Mouse (Mus musculus): ENCODE results near the gene Dlgap1.

Dlgap1 gene

DNA sequence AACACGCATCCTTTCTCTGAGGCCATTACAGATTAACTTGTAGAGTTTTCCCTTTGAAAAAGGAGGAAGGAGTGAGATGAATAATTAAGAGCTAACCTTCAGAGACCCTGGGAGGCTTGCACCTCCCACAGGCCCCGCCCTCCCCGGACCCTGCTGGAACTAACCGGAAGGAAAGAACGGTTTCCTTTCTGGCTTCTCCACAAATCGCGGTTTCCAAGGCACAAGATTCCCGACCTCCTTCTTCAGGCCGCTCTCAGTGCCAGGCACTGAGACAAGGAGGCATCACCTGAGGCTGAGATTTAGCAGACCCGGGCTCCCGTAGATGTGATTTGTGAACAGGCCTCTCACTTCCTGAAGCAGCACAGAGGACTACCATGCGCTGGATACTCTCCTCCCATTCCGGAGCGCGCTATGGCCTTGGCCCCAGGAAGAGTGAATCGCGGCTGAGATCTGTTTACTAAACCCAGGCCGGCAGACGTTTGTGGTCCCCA, 782.3 kb downstream of the Dlgap1 start:
- no peak for DNase-seq (ENCODE audit: extremely low spot score, low read depth, low spot score)

DNA sequence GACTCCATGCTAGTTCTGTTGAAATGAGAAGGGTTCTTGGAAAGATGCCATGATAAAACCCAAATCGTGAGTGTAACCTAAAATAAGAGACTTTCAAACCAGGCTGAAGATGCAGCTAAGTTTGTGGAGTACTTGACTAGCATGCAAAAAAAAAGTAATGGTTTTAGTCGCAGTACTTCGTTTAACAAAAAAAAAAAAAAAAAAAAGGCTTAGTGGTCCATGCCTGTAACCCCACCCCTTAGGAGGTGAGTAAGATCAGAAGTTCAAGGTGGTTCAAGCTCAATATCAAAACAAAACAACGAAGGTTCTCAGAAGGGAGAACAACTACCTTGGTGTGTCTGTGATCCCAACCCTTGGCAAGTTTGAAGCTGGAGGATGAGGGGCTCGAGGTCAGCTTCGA, 782.8 kb downstream of the Dlgap1 start:
- no peak for DNase-seq (ENCODE audit: extremely low spot score, low read depth, low spot score)

DNA sequence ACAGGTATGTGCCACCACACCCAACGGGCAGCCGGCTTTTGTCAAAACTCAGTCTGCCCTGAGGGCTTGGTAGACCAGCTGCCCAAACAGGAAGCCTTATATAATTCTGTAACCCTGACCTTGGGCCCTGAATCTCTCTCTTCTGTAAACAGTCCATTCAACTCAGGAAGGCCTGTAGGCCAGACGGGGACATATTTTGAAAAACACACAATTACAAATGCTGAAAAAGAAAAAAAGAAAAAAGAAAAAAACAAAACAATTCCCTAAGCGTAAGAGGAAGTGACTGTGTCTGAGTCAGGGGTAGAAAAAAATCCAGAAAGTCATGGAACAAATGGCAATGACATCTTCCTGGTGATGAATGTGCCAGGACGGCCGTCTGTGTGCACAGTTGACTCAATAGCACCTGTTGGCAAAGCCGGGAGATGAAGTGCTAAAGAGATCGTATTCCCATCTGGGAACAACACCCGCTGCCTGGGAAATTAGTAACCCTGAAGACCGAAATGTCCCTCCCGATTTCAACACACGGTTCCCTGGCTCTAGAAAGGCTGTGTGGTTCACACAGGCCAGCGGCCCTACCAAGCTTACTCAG, 784.7 kb downstream of the Dlgap1 start:
- DNase-seq (ENCODE audit: extremely low spot score, low read depth, low spot score) = no peak

DNA sequence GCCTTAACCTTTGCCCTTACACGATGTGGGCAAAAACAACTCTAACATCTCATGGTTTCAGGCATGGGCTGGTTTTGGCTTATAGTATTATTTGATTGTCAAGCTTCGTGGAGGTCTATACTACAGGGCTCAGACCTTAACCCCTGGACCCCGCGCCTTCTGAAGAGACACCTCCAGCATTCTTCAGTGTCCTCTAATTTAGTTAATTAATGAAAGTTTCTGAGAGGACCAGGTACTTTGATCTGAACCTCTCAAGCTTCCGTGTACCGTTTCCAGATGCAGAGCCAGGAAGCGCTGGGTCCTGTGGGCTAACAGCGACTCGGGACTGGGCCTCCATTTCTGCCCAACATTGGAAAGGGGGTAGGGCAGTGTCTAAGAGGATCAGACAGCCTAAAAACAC, 785.2 kb downstream of the Dlgap1 start:
- no peak for DNase-seq (ENCODE audit: extremely low spot score, low read depth, low spot score)

DNA sequence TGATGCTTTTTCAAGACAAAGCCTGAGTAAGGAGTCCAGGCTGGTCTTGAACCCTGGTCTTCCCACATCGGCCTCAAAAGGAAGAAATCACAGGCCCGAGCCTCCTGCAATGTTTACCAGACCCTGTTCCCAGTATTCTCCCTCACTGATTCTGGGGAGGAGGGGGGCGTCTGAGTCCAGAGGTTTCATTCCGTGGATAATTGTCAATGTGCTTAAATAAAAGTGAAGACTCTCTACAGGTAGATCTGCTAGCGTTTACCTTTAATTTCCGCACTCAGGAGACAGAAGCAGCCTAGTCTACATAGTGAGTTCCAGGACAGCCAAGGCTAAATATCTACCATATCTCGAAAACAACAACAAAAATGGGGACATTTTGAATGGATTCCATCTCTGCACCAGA, 785.8 kb downstream of the Dlgap1 start:
- no peak for DNase-seq (ENCODE audit: extremely low spot score, low read depth, low spot score)

DNA sequence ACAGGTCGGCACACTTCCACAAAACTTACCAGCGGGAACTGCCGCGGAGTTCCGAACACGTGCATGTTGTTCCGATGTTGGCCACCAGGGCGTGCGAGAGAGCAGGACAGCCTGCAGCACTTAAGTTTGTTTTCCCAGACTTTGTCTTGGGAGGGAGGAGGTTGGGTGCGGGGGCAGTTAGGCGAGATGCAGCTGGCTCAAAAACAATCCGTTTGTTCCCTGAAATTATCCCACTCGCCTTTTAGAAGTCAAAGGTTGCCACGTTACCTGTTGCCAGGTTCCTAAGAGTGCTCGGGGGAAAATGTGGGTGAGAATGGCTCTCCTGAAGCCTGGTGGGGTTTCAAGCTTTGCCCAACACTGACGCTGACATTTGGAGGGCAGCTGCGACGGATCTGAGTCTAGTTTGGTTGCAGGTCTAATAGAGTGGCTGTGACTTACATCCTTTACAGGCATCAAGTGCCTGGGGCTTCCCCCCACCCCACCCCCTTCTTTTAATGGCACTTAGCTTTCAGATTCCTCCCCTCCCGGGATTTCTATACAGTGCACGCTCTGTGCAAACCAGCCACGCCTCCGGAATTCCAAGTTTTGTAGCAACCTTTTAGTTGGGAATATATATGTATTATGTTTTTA, 786.3 kb downstream of the Dlgap1 start:
- peak; percentile 84 for DNase-seq (ENCODE audit: extremely low spot score, low read depth, low spot score)

DNA sequence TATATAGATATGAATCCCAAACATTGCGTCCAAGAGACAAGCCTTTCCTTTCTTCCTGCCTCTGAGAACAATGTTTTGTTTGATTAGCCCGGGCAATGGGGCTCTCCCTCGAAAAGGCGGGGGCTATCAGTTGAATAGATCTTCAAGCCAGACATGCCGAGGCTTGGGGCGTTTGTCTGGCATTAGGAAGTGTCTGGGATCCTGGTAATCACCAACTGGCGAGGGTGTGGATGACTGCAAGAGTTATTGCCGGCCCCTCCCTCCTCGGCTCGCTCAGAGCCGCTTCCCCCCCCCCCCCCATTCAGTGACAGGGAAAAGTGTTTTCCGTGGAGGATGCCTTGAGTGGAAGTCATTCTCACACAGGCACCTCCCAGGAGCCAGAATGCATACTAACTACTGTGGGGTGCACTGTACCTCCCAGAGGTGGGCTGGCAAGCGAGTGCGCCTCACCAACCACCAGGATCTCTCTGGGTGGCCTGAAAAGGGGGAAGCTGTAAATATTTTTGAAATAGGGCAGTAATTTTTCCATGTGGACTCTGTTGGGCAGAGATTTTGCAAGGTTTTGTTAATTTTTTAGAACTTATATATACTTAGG, 786.9 kb downstream of the Dlgap1 start:
- DNase-seq (ENCODE audit: extremely low spot score, low read depth, low spot score) = no peak

DNA sequence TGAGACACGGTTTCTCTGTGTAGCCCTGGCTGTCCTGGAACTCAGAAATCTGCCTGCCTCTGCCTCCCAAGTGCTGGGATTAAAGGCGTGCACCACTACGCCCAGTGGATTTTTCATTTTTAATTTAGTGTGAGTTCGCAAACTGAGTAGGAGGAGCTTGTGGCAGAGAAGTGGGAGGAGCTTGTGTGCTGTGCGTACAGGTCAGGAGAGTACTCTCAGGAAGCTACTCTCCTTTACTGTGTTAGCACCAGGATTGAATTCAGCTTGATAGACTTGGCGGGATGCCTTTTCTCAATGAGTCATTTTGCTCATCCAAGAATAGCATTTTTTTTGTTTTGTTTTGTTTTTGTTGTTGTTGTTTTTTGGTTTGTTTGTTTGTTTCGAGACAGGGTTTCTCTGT, 793.1 kb downstream of the Dlgap1 start:
- no peak for DNase-seq (ENCODE audit: extremely low spot score, low read depth, low spot score)

DNA sequence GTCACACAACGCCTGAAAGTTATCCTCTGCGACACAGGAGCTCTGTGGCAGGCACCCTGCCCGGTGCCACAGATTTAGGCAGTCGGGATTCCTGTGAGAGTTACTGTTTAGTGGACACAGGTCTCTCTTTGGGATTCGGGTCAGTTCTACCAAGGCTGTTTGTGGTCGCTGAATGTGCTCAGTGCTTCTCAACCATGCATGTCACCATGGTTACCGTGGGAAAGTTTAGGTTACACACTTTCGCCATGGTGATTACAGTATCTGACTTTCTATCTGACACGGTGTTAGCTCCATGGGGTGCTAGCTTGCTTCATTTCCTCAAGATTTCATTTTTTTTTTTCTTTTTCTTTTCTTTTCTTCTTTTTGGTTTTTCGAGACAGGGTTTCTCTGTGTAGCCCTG, 793.8 kb downstream of the Dlgap1 start:
- DNase-seq (ENCODE audit: extremely low spot score, low read depth, low spot score) = no peak

DNA sequence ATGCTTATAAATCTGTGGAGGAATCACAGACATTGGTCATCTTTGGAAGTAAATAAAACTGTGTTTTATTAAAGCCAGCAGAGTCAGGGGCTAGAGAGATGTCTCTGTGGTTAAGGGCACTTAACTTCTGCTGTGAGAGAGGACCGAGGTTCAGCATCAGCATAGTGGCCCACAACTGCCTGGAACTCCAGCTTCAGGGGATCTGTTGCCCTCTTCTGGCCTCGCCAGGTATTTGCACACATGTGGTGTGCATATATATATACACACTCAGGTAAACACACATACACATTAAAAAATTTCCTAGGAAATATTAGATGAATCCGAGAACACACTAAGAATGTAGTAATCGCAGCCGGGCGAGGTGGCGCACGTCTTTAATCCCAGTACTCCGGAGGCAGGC, 796.5 kb downstream of the Dlgap1 start:
- no peak for DNase-seq (ENCODE audit: extremely low spot score, low read depth, low spot score)

DNA sequence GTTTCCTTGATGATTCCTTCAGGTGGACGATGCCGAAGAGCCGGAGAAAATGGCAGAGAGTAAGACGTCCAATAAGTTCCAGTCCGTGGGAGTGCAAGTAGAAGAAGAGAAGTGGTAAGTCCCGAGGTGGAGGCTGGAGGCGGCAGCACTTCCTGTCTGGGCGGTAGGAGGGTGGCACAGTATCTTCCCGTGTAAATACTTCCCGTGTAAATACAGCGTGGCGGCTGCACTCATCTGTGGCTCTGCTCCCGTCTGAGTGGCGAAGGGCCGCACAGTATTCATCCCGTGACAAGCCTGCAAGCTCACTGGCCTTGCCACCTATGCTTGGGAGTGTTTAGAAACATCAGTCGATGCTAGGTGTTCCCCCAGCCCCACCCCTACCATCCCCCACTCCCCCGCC, 797.1 kb downstream of the Dlgap1 start:
- DNase-seq (ENCODE audit: extremely low spot score, low read depth, low spot score) = no peak

DNA sequence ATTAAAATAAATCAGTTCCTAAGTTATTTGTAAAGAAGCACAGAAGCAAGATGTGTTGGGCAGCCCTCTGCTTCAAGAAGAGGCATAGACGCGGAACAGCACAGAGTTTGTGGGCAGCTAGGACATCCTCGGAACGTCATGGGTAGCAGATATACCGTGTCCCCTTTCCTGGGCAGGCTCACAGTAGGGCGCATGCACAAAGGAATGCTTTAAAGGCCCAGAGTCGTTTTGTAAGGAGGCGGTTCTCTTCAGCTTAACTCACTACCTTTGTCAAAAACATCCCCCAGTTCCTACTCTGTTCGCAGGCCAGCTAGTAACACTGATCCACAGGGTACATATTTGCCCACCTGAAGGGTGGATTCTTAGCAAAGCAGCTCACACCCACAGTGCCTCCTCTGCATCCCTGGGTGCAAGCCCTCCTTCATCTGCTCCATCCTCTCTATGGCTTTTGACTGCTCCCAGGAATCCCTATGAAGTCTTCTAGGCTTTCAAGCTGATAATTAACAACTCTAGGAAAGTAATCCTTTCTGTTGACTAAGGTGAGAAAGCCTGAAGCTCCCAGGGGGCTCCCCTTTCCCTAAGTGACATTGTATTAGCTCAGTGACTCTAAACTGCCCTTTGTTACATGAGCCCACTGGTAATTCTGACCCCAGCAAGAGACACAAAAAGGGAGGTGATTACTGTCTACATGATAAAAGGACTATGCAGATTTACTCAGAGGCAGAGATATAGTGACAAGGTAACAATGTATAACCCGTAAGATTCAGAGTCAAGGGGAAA, 803.4 kb downstream of the Dlgap1 start:
- no peak for DNase-seq (ENCODE audit: extremely low spot score, low read depth, low spot score)

DNA sequence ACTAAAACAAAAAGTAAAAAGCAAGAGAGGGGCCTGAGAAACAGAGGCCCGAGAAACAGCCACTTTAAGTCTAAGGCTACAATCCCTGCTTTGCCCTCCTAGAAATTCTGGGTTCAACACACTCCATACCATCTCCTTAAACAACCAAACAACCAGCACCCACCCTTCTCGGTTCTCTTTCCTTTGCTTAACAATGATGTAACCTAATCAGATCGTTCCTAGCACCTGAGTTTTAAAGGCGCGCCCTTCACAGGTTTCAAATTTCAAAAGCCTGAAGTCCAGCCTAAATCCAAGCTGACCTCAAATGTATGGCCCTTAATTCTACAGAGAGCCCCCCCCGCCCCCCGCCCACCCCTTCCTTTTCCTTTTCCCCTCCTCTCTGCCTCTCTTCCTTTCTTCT, 810.9 kb downstream of the Dlgap1 start:
- DNase-seq (ENCODE audit: extremely low spot score, low read depth, low spot score) = no peak

DNA sequence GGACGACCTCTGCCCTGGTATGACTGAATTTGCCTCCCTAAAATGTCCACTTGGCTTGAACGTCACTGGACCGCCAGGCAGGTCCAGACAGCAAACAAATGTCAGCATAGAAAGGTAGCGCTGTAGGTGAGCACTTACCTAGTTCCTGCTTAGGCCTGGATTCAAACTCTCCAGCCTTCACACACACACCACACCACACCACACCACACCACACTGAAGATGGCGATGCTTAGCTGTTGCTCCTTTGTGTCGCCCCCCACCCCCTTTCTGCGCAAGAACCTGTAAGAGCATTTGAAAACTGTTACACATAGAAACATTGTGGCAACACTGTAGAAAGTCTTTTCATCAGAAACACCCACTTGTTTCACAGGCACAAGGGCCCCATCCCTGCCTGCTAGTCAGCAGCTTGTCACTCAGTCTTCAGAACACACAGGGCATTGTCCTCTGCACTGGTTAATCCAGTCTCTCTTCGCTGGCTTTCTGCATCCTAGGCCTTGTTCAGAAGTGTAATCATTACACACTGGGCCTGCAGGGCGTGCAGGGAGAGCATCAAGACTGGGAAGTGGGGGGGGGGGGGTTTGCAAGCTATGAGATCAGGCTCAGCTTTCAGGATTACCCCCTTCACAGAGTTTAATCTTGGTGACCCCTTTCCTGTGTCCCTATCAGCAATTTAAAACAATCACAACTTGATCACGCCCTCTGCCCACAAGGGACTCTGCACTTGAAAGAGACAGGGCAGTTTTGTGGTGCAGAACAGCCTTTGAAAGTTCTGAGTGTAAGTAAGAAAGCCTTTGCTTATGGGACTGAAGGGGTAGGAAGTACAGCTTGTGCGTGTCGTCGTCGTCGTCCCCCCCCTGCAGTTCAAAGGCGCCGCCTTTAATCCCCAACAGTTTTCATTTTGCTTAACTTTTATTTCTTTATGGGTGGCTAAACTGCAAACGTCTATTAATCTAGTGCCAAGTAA, 812.1 kb downstream of the Dlgap1 start:
- DNase-seq (ENCODE audit: extremely low spot score, low read depth, low spot score) = no peak

DNA sequence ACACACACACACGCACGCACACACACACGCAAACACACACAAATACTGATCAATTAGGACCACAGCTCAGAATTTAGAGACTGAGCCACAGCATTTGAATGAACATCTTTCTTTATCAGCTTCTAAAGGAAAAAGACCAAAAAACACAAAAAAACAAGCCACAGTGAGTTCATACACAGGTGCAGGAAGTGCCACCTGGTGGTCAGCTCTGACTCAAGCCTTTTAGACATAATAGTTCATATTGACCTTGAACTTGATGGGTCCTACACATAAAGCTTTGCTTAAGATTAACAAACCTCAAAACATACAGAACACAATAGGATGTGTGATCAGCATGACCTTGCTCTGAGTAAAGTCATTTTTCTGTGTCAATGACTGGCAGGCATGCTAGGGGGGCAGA, 814.4 kb downstream of the Dlgap1 start:
- no peak for DNase-seq (ENCODE audit: extremely low spot score, low read depth, low spot score)

DNA sequence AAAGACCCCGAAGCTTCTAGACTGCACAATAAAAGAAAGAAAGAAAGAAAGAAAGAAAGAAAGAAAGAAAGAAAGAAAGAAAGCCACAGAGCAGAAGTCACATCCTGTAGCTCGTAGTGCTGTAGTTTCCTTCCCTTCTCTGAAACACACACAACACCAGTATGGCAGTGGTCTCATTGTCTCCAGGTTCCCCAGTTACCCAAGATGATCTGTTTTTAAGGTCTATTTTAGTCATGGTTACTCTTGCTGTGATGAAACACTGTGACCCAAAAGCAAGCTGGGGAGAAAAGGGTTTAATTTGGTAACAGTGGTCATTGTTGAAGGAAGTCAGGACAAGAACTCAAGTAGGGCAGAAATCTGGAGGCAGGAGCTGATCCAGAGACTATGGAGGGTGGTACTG, 818.5 kb downstream of the Dlgap1 start:
- no peak for DNase-seq (ENCODE audit: extremely low spot score, low read depth, low spot score)

DNA sequence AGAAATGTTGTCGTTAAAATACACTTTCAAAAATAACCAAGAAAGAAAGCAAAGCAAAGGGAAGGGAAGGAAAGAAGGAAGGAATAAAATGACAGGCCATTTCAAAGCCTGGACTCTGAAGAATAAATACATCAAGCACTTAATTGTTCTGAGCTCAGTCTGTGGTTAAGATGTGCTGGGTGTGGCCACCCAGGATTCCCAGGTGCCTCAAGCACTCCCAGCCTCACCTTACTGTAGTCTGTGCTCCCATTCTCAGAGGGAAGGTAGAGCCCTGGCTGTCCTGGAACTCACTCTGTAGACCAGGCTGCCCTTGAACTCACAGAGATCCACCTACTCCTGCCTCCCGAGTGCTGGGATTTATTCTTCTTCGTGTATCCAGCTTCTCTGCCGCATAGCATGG, 821.9 kb downstream of the Dlgap1 start:
- no peak for DNase-seq (ENCODE audit: extremely low spot score, low read depth, low spot score)

DNA sequence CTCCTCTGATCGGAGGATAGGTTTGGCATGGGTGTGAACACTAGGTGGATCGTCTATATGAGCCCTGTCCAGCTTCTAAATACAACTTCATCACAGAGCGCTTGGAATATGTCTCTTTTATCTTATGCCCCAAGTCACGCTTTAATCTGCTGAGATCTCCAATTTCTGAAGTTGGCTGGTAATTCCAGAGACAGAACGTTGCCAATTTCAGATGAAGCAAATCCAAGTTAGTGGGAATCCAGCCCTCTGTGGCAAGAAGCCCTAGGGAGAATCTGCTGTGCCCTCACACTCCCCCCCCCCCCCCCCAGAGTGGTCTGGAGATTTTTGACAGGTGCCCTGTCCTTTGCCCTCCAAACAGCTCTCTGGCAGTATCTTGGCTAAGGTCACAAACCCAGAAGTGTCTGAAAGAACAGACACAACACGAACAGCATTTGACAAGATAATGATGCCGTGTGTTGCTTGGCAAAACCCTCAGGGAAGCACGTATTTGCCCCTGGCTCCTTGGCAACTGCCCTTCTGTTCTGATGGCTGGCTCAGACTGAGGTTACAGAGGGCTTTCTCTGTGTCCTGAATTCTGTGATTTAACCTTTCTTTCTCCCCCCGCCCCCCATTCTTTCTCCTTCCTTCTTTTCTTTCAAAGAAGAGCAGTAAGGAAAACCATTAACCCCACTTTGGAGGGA, 822.9 kb downstream of the Dlgap1 start:
- no peak for DNase-seq (ENCODE audit: extremely low spot score, low read depth, low spot score)

DNA sequence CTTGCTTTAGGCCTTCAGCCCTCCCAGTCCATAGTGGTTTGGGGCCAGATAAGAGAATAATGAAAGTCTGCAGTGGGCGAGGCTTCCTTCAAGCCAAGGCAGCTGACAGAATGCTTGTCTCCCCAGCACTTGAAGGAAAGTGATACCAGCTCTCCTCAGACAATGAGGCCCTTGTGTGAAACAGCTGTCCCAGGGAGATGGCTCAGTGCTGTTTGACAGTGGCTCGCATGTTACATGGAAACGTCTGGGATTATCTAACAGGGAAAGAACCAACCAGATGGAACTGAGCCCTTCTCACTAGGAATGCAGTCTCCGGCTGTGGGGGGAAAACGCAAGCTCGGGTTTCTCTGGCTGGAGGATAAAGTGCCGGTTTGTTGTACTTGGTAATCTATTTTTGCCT, 825.4 kb downstream of the Dlgap1 start:
- no peak for DNase-seq (ENCODE audit: extremely low spot score, low read depth, low spot score)

DNA sequence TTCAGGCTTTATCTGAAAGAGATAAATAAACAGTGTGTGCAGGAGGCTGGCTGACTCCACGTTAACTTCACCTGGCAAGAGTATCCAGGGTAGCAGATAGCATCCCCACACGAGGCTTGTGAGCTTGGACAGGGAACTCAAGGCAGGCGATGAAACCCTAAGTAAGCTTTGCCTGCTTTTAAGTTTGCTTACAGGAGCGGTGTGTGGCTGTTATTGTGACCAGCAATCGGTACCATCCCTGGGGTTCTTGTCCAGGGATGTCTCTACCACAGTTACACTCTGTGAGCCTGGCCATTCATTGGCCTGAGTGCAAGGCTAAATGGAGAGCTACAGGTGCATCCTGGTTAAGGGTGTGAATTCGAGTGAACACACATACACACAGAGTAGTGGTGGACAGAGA, 825.8 kb downstream of the Dlgap1 start:
- no peak for DNase-seq (ENCODE audit: extremely low spot score, low read depth, low spot score)
